Mouse (Mus musculus) right cerebral cortex, postnatal 4 days (tissue): ENCODE measurements at regions not wholly inside any gene's neighbourhood (a gene's known extent, or its start where the extent isn't known, plus 50 kb on each side); places are given as distances from the start of the nearest gene placed in this dataset.

Source experiments
- DNase-seq: peaks from one replicate; pipeline ENCODE4 v3.0.0-alpha.2; 2022

- no peak for DNase-seq
These were observed 135.8 kb upstream of the Gm6812 start for GRCm38 (mm10) chrX:69028650-69029049.

DNA sequence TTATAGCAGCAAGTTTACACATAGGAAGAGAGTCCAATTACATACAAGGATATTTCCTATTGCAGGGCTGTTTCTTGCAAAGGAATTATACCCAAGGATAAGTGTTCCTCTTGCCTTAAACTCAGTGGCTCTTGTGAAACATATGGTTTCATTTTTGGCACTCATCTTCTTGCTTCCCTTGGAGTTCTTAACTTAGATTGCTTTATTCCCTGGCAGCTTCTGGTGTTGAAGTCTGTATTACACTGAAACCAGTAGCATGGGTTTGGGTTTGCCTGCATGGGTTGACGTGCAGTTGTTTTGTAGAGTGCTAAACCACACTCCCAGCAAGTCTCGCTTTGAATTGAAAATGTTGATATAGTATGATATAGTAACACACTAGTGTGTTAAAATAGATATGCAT is 116.3 kb upstream of the Gm6812 start:
- DNase-seq, result peak; percentile 2

- DNase-seq, result no peak
These were observed 115.1 kb upstream of the Gm6812 start for GRCm38 (mm10) chrX:69007986-69008385.
